Mouse (Mus musculus): ENCODE measurements around the gene Gm36210.

DNA sequence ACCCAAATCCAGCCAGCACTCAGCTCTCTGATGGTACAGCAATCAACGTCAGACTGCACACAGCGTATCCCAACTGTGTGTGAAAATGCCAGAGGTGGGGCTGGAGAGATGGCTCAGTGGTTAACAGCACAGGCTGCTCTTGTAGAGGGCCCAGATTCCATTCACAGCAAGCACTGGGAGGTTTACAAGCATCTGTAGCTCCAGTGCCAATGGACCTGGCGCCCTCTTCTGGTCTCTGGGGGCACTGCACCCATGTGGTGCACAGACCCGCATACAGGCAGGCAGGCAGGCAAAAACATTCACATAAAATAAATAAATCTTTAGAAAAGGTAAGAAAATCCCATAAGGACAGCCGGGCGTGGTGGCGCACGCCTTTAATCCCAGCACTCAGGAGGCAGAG, 5.1 kb downstream of the Gm36210 start:
- TF ChIP-seq POLR2A (IDR thresholded peaks at IDR 0.05; ENCODE audit: insufficient read depth, low read depth, low read length) (no peak), CTCF (IDR thresholded peaks at IDR 0.05; ENCODE audit: insufficient read depth, low read depth, low read length) (peak; percentile 38; the same call in 1 of the 2 replicates)
